Mouse (Mus musculus) forebrain, embryonic 14.5 days (tissue): ENCODE data around the gene Gm20219. TPM values are rescaled to one million over a fixed set of nuclear protein-coding genes. Genes with fewer than 3 reads are reported as not detected.

Source experiments
- ATAC-seq: fragments of 200-750 bp; cut with Nextera tagmentation; 2 replicates; pipeline ENCODE4 v1.8.0; 2017; ENCODE audit warnings: mild to moderate bottlenecking, moderate library complexity
- DNase-seq: peaks from one replicate; pipeline ENCODE4 v3.0.0-alpha.2; 2015; ENCODE audit warnings: low spot score
- H3K27ac ChIP-seq: fragments of 300-500 bp; sonication (generic); 2 replicates; pipeline ENCODE4 v1.5.1; 2014; ENCODE audit warnings: low read depth, mild to moderate bottlenecking, control low read depth, low read length, moderate library complexity
- H3K27me3 ChIP-seq: fragments of 300-500 bp; sonication (generic); replicated peaks from 2 replicates; pipeline ENCODE4 v1.6.1; 2014; ENCODE audit warnings: low read length, control low read depth, mixed read lengths; ENCODE audit not compliant: control insufficient read depth, insufficient read depth
- H3K36me3 ChIP-seq: fragments of 300-500 bp; sonication (generic); 2 replicates; pipeline ENCODE4 v1.6.1; 2014; ENCODE audit warnings: low read length, control low read depth; ENCODE audit not compliant: control insufficient read depth, insufficient read depth
- H3K4me1 ChIP-seq: fragments of 300-500 bp; sonication (generic); 2 replicates; pipeline ENCODE4 v1.6.1; 2014; ENCODE audit warnings: antibody characterized with exemption, low read length, control low read depth; ENCODE audit not compliant: control insufficient read depth, insufficient read depth
- H3K4me2 ChIP-seq: fragments of 300-500 bp; sonication (generic); 2 replicates; pipeline ENCODE4 v1.6.1; 2014; ENCODE audit warnings: mild to moderate bottlenecking, control low read depth, low read length
- H3K4me3 ChIP-seq: fragments of 300-500 bp; sonication (generic); 2 replicates; pipeline ENCODE4 v1.5.1; 2014; ENCODE audit warnings: low read depth, low read length, control low read depth
- H3K9ac ChIP-seq: fragments of 300-500 bp; sonication (generic); 2 replicates; pipeline ENCODE4 v1.6.1; 2014; ENCODE audit warnings: mild to moderate bottlenecking, low read length, control low read depth, moderate library complexity
- H3K9me3 ChIP-seq: fragments of 300-500 bp; sonication (generic); replicated peaks from 2 replicates; pipeline ENCODE4 v1.6.1; 2016; ENCODE audit warnings: low read length, control low read depth, mixed read lengths; ENCODE audit not compliant: control insufficient read depth
- WGBS: fragments of 180-500 bp; shearing (Covaris S2); extraction: QIAGEN DNeasy Blood & Tissue Kit; methylation state at CpG from one replicate; pipeline ENCODE4 v1.1.7; 2014; 5-methylcytosine and 5-hydroxymethylcytosine counted together
- polyA plus RNA-seq: library from polyadenylated mRNA; unstranded; fragments of >200 nt; fragmentation: Nextera tagmentation; extraction: Ambion mirVana; gene quantifications from 2 replicates; pipeline ENCODE4 v1.2.1, GENCODE M21; 2014

Gm20219 gene
- polyA plus RNA-seq, 1 experiment from 2014 or later = 0.36 TPM

- no peak for ATAC-seq
- Histone ChIP-seq H3K4me1 (peaks cover 52% of the 10 kb centered on the region), H3K4me3 (peak overlapping the region; percentile 21), H3K9ac (peak overlapping the region; percentile 43; the same call in 1 of the 2 replicates), H3K36me3 (no peaks in the 10 kb centered on the region), H3K27ac (no peak overlapping the region), H3K9me3 (no peaks in the 10 kb centered on the region), H3K4me2 (peak overlapping the region; percentile 45), H3K27me3 (0 out of 2 replicates have a peak, but pooled peaks cover 7% of the 10 kb centered on the region)
- DNase-seq = no peak
- WGBS = 32% methylated on average over 29 of the region's 29 CpGs
Observed at GRCm38 (mm10) chr17:56511707-56512090, 42.5 kb downstream of the Gm20219 start.

- H3K27ac ChIP-seq = peak overlapping the region; percentile 95; the same call in 1 of the 2 replicates
- 0 out of 2 replicates have a peak, but pooled peaks cover 7% of the 10 kb centered on the region for H3K27me3 ChIP-seq
- H3K4me3 ChIP-seq = peak overlapping the region; percentile 21
- ATAC-seq (no peak), DNase-seq (peak; percentile 48)
- H3K9me3 ChIP-seq = no peaks in the 10 kb centered on the region
- peak overlapping the region; percentile 45 for H3K4me2 ChIP-seq
- H3K4me1 ChIP-seq = peaks cover 52% of the 10 kb centered on the region
- peak overlapping the region; percentile 43; the same call in 1 of the 2 replicates for H3K9ac ChIP-seq
- 12% methylated on average over 60 of the region's 60 CpGs for WGBS
- H3K36me3 ChIP-seq = no peaks in the 10 kb centered on the region
Observed at GRCm38 (mm10) chr17:56510970-56511706, 43.0 kb downstream of the Gm20219 start.

GRCm38 (mm10) chr17:56510473-56510969 is 43.7 kb downstream of the Gm20219 start:
- Histone ChIP-seq H3K4me1 (peaks cover 46% of the 10 kb centered on the region), H3K36me3 (no peaks in the 10 kb centered on the region), H3K4me2 (peak overlapping the region; percentile 45)

GRCm38 (mm10) chr17:56509707-56510472 is 44.3 kb downstream of the Gm20219 start:
- peak overlapping the region; percentile 45 for H3K4me2 ChIP-seq
- peak overlapping the region; percentile 4; the same call in 1 of the 2 replicates for H3K9ac ChIP-seq
- no peak overlapping the region for H3K4me3 ChIP-seq
- peak; percentile 70 for ATAC-seq
- H3K27me3 ChIP-seq = 0 out of 2 replicates have a peak, but pooled peaks cover 7% of the 10 kb centered on the region
- WGBS = 6% methylated on average over 32 of the region's 37 CpGs
- peak; percentile 98 for DNase-seq
- no peaks in the 10 kb centered on the region for H3K9me3 ChIP-seq
- peaks cover 40% of the 10 kb centered on the region for H3K4me1 ChIP-seq
- no peaks in the 10 kb centered on the region for H3K36me3 ChIP-seq
- H3K27ac ChIP-seq = peak overlapping the region; percentile 95

More at GRCm38 (mm10) chr17:56510473-56510969, 43.7 kb downstream of the Gm20219 start:
- 0 out of 2 replicates have a peak, but pooled peaks cover 7% of the 10 kb centered on the region for H3K27me3 ChIP-seq
- H3K9me3 ChIP-seq = no peaks in the 10 kb centered on the region
- peak overlapping the region; percentile 4; the same call in 1 of the 2 replicates for H3K9ac ChIP-seq
- DNase-seq (peak; percentile 60), ATAC-seq (no peak)
- 27% methylated on average over 27 of the region's 27 CpGs for WGBS
- H3K27ac ChIP-seq = peak overlapping the region; percentile 95
- H3K4me3 ChIP-seq = no peak overlapping the region

- peak overlapping the region; percentile 45 for H3K4me2 ChIP-seq
- no peaks in the 10 kb centered on the region for H3K36me3 ChIP-seq
- 0 out of 2 replicates have a peak, but pooled peaks cover 7% of the 10 kb centered on the region for H3K27me3 ChIP-seq
- peak; percentile 73 for DNase-seq
- ATAC-seq = peak; percentile 47
- WGBS = 22% methylated on average over 10 of the region's 10 CpGs
- H3K9ac ChIP-seq = peak overlapping the region; percentile 37; the same call in 1 of the 2 replicates
- no peak overlapping the region for H3K4me3 ChIP-seq
- peaks cover 38% of the 10 kb centered on the region for H3K4me1 ChIP-seq
- no peaks in the 10 kb centered on the region for H3K9me3 ChIP-seq
- H3K27ac ChIP-seq = peak overlapping the region; percentile 95
Observed at GRCm38 (mm10) chr17:56509021-56509640, 45.1 kb downstream of the Gm20219 start.

GRCm38 (mm10) chr17:56507161-56508068 is 46.8 kb downstream of the Gm20219 start:
- Histone ChIP-seq H3K4me2 (peak overlapping the region; percentile 81), H3K9me3 (no peaks in the 10 kb centered on the region), H3K4me1 (peaks cover 39% of the 10 kb centered on the region), H3K9ac (peak overlapping the region; percentile 82), H3K36me3 (no peaks in the 10 kb centered on the region), H3K4me3 (peak overlapping the region; percentile 43), H3K27me3 (0 out of 2 replicates have a peak, but pooled peaks cover 7% of the 10 kb centered on the region), H3K27ac (peak overlapping the region; percentile 95)
- under 1% methylated on average over 42 of the region's 42 CpGs for WGBS
- peak; percentile 99 for DNase-seq
- ATAC-seq = peak; percentile 88

- peak overlapping the region; percentile 81 for H3K4me2 ChIP-seq
- peak overlapping the region; percentile 82 for H3K9ac ChIP-seq
- ATAC-seq = no peak
- no peaks in the 10 kb centered on the region for H3K36me3 ChIP-seq
- DNase-seq = no peak
- H3K9me3 ChIP-seq = no peaks in the 10 kb centered on the region
- peak overlapping the region; percentile 43; the same call in 1 of the 2 replicates for H3K4me3 ChIP-seq
- peaks cover 43% of the 10 kb centered on the region for H3K4me1 ChIP-seq
- H3K27ac ChIP-seq = peak overlapping the region; percentile 95
- 60% methylated on average over 15 of the region's 15 CpGs for WGBS
- H3K27me3 ChIP-seq = 0 out of 2 replicates have a peak, but pooled peaks cover 3% of the 10 kb centered on the region
Observed at GRCm38 (mm10) chr17:56506417-56507065, 47.6 kb downstream of the Gm20219 start.
